Mouse (Mus musculus): ENCODE measurements around the gene Btbd35f18. TPM values are rescaled to one million over a fixed set of nuclear protein-coding genes. Genes with fewer than 3 reads are reported as not detected.
"Not testable (repeated sequence)": the region's sequence is repeated elsewhere in the genome, so short reads cannot be mapped to it uniquely, and the experiment has no call there.

Btbd35f18 gene
- total RNA-seq (2014; rRNA removed) (not detected in 2 replicates), polyA plus RNA-seq (2015; fragmentation: Nextera tagmentation; extraction: Ambion mirVana) (not detected in 2 replicates)

- DNase-seq; ATAC-seq; H3K27ac ChIP-seq (ENCODE audit: low read depth, low read length); H3K27me3 ChIP-seq (ENCODE audit: insufficient read depth, low read length); H3K4me1 ChIP-seq (ENCODE audit: insufficient read depth); H3K9me3 ChIP-seq (ENCODE audit: low read length); H3K4me3 ChIP-seq (ENCODE audit: low read depth, low read length); H3K36me3 ChIP-seq (ENCODE audit: insufficient read depth); H3K4me2 ChIP-seq (ENCODE audit: low read depth); H3K9ac ChIP-seq: not testable (repeated sequence)
- WGBS, result no CpG with 5 or more reads among the region's 3 CpGs
Observed at GRCm38 (mm10) chrX:3699933-3700332, at the start of gene Btbd35f18. TSS of gene Btbd35f18 (plus strand) at chrX:3700233.

Other genes with a start within 250 kb of the Btbd35f18 start
- not detected in 2 replicates for gene Btbd35f10, start 52.7 kb downstream of the Btbd35f18 start, total RNA-seq (2014; rRNA removed)
- gene Btbd35f10, start 52.7 kb downstream of the Btbd35f18 start, polyA plus RNA-seq (2015; fragmentation: Nextera tagmentation; extraction: Ambion mirVana), result not detected in 2 replicates

Data from forebrain, postnatal 0 days (tissue).